Mouse (Mus musculus): ENCODE measurements around the gene Mpv17l. TPM values are rescaled to one million over a fixed set of nuclear protein-coding genes. Genes with fewer than 3 reads are reported as not detected.
"Not testable (repeated sequence)": the region's sequence is repeated elsewhere in the genome, so short reads cannot be mapped to it uniquely, and the experiment has no call there.

Mpv17l gene
- polyA plus RNA-seq, 1 experiment from 2014 or later = 4.6 TPM

- WGBS = 14% methylated on average over 1 of the region's 1 CpGs
- Histone ChIP-seq H3K4me2 (replicated peaks; ENCODE audit: low read depth) (no peak overlapping the region), H3K9ac (ENCODE audit: low read length) (no peak overlapping the region), H3K4me1 (replicated peaks; ENCODE audit: control insufficient read depth, insufficient read depth) (no peaks in the 10 kb centered on the region), H3K9me3 (ENCODE audit: control insufficient read depth, low read length) (no peaks in the 10 kb centered on the region), H3K27me3 (ENCODE audit: control insufficient read depth, insufficient read depth, low read length) (no peaks in the 10 kb centered on the region), H3K36me3 (ENCODE audit: control insufficient read depth, insufficient read depth, low read length) (no peaks in the 10 kb centered on the region), H3K27ac (replicated peaks) (no peak overlapping the region), H3K4me3 (ENCODE audit: low read depth, low read length) (no peak overlapping the region)
- DNase-seq (ENCODE audit: low spot score) (no peak), ATAC-seq (ENCODE audit: low FRiP score, low TSS enrichment) (no peak)
- TF ChIP-seq EP300 (optimal IDR thresholded peaks at IDR 0.05) = no peak
Measured at GRCm38 (mm10) chr16:13962053-13962452, 59.1 kb downstream of the Mpv17l start.

DNA sequence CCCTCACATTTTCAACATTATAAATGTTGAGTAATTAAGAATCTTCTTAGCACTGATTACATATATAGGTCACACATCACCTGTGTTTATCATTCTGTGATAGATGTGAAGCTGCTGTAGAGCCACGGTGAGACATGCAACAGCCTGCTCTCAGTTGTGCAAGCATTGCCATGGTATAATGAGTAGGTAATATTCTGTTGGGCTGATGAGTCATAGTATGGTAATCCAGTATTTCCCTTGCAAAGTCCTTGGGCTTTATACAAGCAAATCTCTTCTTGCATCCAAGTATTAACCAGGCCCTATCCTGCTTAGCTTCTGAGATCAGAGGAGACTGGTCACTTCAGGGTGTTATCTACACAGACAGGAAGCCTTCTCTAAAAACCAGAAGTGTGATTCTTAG lies 66.1 kb downstream of the Mpv17l start:
- Histone ChIP-seq H3K4me3 (ENCODE audit: low read depth, low read length) (no peak overlapping the region), H3K27ac (replicated peaks) (no peak overlapping the region), H3K27me3 (ENCODE audit: control insufficient read depth, insufficient read depth, low read length) (no peaks in the 10 kb centered on the region), H3K9me3 (ENCODE audit: control insufficient read depth, low read length) (no peaks in the 10 kb centered on the region), H3K4me2 (replicated peaks; ENCODE audit: low read depth) (no peak overlapping the region), H3K9ac (ENCODE audit: low read length) (no peak overlapping the region), H3K4me1 (replicated peaks; ENCODE audit: control insufficient read depth, insufficient read depth) (no peaks in the 10 kb centered on the region), H3K36me3 (ENCODE audit: control insufficient read depth, insufficient read depth, low read length) (no peaks in the 10 kb centered on the region)
- TF ChIP-seq EP300 (optimal IDR thresholded peaks at IDR 0.05) = no peak
- TF ChIP-seq CTCF (IDR thresholded peaks at IDR 0.05; ENCODE audit: low read depth) = no peak
- DNase-seq (ENCODE audit: low spot score) (no peak), ATAC-seq (ENCODE audit: low FRiP score, low TSS enrichment) (peak; percentile 61)
- WGBS = 27% methylated on average over 1 of the region's 1 CpGs

GRCm38 (mm10) chr16:13972051-13972450 lies 69.1 kb downstream of the Mpv17l start:
- Histone ChIP-seq H3K4me1 (replicated peaks; ENCODE audit: control insufficient read depth, insufficient read depth) (no peaks in the 10 kb centered on the region), H3K36me3 (ENCODE audit: control insufficient read depth, insufficient read depth, low read length) (no peaks in the 10 kb centered on the region), H3K9me3 (ENCODE audit: control insufficient read depth, low read length) (no peaks in the 10 kb centered on the region), H3K9ac (ENCODE audit: low read length) (no peak overlapping the region), H3K4me2 (replicated peaks; ENCODE audit: low read depth) (no peak overlapping the region), H3K27ac (replicated peaks) (no peak overlapping the region), H3K4me3 (ENCODE audit: low read depth, low read length) (no peak overlapping the region), H3K27me3 (ENCODE audit: control insufficient read depth, insufficient read depth, low read length) (no peaks in the 10 kb centered on the region)
- 87% methylated on average over 8 of the region's 8 CpGs for WGBS
- no peak for ATAC-seq (ENCODE audit: low FRiP score, low TSS enrichment)
- DNase-seq (ENCODE audit: low spot score) = no peak
- TF ChIP-seq CTCF (IDR thresholded peaks at IDR 0.05; ENCODE audit: low read depth) (no peak), EP300 (optimal IDR thresholded peaks at IDR 0.05) (no peak)

- 85% methylated on average over 4 of the region's 4 CpGs for WGBS
Measured at GRCm38 (mm10) chr16:13976358-13976896, 73.5 kb downstream of the Mpv17l start.

GRCm38 (mm10) chr16:13977026-13977425 lies 74.1 kb downstream of the Mpv17l start:
- H3K9me3 ChIP-seq (ENCODE audit: control insufficient read depth, low read length); H3K27me3 ChIP-seq (ENCODE audit: control insufficient read depth, insufficient read depth, low read length); H3K4me2 ChIP-seq (replicated peaks; ENCODE audit: low read depth); H3K9ac ChIP-seq (ENCODE audit: low read length); H3K4me1 ChIP-seq (replicated peaks; ENCODE audit: control insufficient read depth, insufficient read depth); H3K4me3 ChIP-seq (ENCODE audit: low read depth, low read length); DNase-seq (ENCODE audit: low spot score); H3K27ac ChIP-seq (replicated peaks); H3K36me3 ChIP-seq (ENCODE audit: control insufficient read depth, insufficient read depth, low read length); ATAC-seq (ENCODE audit: low FRiP score, low TSS enrichment): not testable (repeated sequence)
- WGBS = 59% methylated on average over 1 of the region's 1 CpGs

More at GRCm38 (mm10) chr16:13976358-13976896, 73.5 kb downstream of the Mpv17l start:
- DNase-seq (ENCODE audit: low spot score); H3K9me3 ChIP-seq (ENCODE audit: control insufficient read depth, low read length); ATAC-seq (ENCODE audit: low FRiP score, low TSS enrichment); H3K4me2 ChIP-seq (replicated peaks; ENCODE audit: low read depth); H3K9ac ChIP-seq (ENCODE audit: low read length); H3K4me3 ChIP-seq (ENCODE audit: low read depth, low read length); H3K4me1 ChIP-seq (replicated peaks; ENCODE audit: control insufficient read depth, insufficient read depth); H3K36me3 ChIP-seq (ENCODE audit: control insufficient read depth, insufficient read depth, low read length); H3K27me3 ChIP-seq (ENCODE audit: control insufficient read depth, insufficient read depth, low read length); H3K27ac ChIP-seq (replicated peaks): not testable (repeated sequence)

GRCm38 (mm10) chr16:13981726-13982125 lies 78.8 kb downstream of the Mpv17l start:
- WGBS = 88% methylated on average over 3 of the region's 3 CpGs
- H3K27ac ChIP-seq (replicated peaks); H3K9ac ChIP-seq (ENCODE audit: low read length); H3K4me3 ChIP-seq (ENCODE audit: low read depth, low read length); H3K36me3 ChIP-seq (ENCODE audit: control insufficient read depth, insufficient read depth, low read length); ATAC-seq (ENCODE audit: low FRiP score, low TSS enrichment); H3K4me1 ChIP-seq (replicated peaks; ENCODE audit: control insufficient read depth, insufficient read depth); H3K27me3 ChIP-seq (ENCODE audit: control insufficient read depth, insufficient read depth, low read length); H3K4me2 ChIP-seq (replicated peaks; ENCODE audit: low read depth); DNase-seq (ENCODE audit: low spot score); H3K9me3 ChIP-seq (ENCODE audit: control insufficient read depth, low read length): not testable (repeated sequence)
